Mouse (Mus musculus) mouse embryonic stem cell (cell line): Measurements from ENCODE around the gene Spsb2.
"Not testable (repeated sequence)": the region's sequence is repeated elsewhere in the genome, so short reads cannot be mapped to it uniquely, and the experiment has no call there.

Experiments used
- in situ Hi-C, 2 experiments: fragments of 300-500 bp; cut with MboI; formaldehyde crosslinking; loops; 1 replicate in 1 of 2; 3 replicates in 1 of 2; pipeline ENCODE4 v1.14.3; 2019 to 2020; ENCODE audit warnings: low sequenced_read_pairs in 2 of 2, low pct_unique_long_range_greater_than_20kb in 1 of 2, mixed read lengths in 1 of 2; ENCODE audit not compliant: unreplicated experiment in 1 of 2

Spsb2 gene

DNA sequence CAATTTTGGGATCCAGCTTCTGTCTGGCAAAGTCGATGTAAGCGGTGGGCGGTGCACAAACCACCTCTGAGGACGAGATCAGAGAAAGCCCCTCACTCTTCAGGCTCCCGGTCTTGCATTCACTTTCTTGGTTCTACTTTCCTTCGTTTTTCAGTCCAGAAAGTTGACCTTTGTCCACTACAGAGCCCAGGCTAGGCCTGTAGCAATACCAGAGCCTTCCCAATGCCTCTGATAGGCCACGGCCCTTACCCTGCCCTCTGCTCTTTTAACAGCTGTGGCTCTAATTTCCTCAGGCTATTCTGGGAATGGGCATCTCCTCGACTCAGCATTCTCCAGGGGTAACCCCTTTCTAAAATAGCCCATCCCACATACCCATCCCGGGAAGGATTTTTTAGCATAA, 4.4 kb downstream of the Spsb2 start:
- in situ Hi-C loops, result no loop called here

DNA sequence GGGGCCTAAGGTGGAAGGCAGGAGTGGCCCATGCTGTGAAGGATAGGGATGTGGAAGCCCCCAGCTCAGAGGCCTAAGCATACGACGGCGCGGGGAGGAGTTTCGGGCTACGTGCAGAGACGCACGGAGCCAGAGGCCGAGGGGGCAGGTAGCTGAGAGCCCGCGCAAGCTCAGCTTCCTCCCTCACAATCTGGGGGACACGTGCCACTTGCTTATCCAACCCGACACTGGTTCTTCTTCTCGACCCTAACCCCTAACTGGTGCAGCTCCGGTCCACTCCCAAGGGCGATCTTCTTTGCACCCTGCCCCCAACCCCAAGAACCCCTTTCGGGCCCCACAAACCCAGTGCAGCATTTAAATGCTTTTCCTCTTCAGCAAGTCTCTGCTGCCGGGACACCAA, 5.0 kb downstream of the Spsb2 start:
- in situ Hi-C loops, result no loop called here

DNA sequence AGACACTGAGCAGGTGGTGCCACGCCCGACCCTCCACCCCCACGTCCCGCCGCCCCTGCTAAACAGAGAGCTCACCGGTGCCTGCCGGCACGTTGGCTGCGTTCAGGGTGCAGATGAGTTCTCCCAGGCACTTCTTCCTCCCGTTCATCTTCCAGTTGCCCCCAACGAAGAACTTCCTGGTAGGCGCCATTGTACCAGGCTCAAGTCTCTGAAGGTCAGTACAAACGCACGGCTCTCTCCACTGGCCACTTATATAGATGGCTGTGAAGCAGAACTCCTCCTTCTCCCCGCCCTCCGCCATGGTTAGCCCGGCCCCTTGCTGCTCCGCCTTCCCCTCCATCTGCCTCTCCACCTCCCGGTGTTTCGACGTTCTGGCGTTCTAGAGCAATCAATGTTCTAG, 5.5 kb downstream of the Spsb2 start, which contains the start of gene Tpi1:
Gene Tpi1, minus strand, starts transcription at position 364 of the 400 bp plus-strand sequence.
- in situ Hi-C loops, result no loop called here

DNA sequence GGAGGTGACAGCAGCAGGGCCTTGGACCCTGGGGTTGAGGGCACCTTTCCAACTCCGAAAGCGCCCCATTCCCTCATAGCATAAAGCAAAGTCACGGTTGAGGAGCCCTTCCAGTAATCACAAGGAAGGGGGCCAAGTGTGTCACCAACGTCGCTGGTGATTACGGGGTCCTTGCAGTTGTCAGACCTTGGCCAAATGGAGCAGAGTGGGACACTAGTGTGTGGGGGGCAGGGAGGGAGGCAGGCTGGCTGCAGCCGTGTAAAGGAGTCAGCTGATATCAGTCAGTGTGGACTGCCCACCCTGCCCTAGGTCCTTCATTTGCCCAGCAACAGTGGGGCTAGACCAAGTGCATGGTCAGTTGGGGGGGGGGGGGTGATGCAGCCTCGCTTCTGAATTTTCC, 6.0 kb downstream of the Spsb2 start:
- in situ Hi-C loops, result no loop called here

DNA sequence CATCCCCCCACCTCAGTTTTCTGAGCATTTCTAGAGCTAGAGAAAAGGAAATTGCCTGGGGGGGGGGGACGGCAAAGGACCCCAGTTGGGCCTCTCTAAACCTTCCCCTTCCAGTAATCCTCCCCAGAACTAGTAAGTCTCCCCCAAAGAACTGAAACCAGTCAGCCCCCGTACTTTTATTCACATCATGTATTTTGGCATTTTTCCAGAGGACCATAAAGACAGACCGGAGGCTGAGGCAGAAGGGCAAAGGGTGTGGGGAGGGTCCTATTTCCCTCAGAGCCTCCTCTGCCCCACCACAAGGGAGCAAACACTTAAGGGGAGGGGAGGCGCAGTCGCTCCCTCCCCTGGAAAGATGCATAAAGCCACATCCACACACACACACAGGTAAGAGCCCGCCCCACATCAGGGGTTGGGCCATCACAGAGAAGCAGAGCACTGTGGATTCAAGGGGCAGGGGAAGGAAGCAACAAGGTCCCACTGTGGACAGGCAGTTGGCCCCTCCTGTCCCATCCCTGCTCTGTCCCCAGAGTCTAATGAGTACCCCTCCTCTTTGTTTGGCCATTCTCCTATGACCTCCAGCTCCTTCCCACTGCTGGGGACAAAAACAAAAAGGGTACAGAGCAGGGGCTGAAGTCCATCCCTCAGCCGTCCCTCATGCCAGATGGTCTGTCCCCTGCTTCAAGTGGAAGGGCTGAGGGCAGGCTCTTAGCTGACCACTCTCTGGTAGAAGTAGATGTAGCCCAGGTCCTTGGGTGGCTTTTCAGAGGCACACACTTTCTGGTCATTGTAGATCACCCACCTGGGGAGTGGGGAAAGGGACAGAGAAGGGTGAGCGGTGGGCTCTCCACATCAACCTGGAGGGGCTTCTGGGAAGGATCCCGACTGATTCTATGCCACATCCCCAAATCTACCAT, 6.7 kb downstream of the Spsb2 start:
- in situ Hi-C loops, result no loop called here

DNA sequence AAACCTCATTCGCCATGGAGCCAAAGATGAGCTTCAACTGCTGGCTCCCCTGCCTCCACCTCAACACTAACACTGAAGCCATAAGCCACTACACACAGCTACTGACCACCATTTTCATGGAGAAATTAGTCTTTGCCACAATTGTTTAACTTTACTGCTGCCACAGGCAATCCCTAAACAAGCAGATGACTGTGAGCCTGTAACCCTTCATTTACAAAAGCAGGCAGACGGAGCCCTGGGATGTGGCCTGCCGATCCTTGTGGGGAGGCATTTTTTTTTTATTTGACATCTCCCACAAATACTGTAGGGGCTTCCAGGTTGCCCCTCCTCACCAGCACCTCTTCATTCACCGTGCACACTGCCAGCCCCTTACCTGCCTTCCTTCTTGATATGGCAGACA, 8.2 kb downstream of the Spsb2 start:
- in situ Hi-C loops, result no loop called here

DNA sequence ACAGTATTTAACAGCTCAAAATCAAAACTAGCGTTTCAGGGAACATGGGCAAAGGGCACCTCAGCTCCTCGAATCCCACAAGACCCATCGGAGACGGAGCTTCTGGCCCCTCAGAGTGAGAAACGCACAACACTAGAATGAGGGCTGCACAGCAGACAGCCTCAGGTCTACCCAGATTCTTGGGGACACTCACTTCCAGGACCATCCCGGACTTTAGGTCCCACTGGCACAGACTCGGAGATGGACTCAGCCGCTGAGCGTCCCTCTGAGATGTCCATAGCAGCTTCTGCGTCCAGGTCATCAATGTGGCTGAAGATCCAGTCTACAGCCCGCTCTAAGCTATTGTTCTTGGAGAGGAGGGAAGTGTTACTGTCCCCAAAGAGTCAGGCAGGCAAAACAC, 8.7 kb downstream of the Spsb2 start:
- in situ Hi-C loops, result no loop called here

DNA sequence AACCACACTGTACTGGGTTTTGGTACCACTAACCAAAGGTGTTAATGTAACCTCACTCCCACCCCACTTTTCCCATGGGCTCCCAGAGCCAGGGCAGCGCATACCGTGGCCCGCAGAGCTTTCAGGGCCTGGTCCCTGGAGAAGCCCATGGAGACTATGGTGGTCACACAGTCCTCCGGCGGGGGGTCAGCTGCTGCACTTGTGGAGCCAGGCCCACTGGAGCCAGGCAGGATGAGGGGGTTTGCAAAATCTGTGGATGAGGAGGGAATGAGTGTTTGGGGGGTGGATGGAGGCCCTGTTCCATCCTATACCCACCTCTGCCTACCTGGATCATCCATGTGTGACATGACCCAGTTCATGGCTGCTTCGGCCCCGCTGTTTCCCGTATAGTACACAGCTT, 9.1 kb downstream of the Spsb2 start:
- in situ Hi-C loops, result no loop called here

DNA sequence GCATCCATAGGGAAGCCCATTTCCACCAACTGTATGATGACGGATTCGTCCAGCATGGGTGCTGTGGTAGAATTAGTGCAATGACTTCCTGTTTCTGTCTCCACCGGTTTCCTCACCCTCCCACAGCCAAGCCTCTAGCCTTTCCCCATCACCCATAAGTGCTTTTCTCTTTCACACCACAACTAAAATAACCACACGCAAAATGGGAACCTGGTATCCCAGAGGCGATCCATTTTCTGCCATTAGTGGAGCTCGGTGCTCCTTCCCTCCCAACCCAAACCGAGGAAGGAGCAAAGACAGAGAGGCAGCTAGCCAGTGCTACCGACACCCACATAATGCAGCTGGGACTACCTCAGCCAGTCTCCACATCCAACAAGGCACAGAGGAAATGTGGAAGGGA, 9.5 kb downstream of the Spsb2 start:
- in situ Hi-C loops, result no loop called here

DNA sequence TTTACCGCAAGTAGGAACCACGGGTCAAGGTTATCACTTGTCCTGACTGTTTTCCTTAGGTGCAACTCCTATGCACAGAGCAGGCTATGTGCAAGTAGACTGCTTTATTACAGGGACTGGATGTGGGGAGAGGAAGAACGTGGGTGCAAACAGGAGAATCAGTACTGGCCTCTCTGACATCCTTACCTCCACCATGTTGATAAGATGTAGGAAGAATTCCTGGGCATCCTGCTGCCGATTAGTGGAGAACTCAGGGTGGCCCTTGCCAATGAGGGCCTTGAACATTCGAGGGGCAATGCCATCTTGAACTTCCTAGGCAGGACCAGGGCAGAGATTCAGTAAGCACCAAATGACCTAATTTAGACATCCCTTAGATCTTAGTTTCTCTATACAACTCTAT, 12.4 kb downstream of the Spsb2 start:
- in situ Hi-C loops, result no loop called here

DNA sequence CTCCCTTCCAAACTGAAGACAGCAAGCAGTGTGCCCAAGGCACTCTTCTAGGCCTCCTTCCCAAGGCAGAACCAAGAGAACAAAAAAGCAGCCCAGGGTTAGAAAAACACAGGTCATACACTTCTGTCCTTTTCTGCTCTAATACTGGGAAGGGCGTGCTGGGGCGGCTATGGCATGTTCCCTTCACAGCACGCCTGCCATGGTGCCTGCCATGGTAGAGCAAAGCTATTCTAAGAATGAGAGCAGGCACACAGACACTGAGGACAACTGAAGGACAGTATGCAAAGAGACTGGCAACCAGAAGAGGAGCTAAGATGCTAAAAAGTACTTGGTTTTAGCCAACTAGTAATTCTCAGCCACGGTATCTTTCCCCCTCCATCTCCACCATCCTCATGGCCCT, 13.6 kb downstream of the Spsb2 start:
- in situ Hi-C loops, result no loop called here

DNA sequence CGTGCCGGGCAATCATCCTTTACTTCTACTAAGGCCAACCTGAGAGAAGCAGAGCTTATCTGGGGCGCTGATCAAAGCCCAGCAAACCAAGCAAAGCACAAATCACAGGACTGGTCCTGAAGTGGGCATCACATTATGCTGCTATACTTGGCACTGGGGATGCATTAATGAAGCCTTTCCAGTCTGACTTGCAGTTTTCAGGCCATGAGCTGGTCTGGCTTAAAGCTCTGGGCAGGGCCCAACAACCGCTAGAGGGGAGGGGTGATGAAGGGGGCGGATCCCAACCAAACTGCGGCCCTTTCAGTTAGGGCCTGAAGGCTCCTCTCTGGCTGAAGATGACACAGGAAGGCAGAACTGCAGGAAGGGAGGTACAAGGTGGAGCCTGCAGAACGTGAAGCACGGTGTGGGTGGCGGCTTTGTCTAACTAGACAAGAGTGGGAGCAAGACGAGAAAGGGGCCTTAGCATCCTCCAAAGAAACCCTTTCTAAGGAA, 19.7 kb downstream of the Spsb2 start:
- in situ Hi-C loops, result no loop called here

DNA sequence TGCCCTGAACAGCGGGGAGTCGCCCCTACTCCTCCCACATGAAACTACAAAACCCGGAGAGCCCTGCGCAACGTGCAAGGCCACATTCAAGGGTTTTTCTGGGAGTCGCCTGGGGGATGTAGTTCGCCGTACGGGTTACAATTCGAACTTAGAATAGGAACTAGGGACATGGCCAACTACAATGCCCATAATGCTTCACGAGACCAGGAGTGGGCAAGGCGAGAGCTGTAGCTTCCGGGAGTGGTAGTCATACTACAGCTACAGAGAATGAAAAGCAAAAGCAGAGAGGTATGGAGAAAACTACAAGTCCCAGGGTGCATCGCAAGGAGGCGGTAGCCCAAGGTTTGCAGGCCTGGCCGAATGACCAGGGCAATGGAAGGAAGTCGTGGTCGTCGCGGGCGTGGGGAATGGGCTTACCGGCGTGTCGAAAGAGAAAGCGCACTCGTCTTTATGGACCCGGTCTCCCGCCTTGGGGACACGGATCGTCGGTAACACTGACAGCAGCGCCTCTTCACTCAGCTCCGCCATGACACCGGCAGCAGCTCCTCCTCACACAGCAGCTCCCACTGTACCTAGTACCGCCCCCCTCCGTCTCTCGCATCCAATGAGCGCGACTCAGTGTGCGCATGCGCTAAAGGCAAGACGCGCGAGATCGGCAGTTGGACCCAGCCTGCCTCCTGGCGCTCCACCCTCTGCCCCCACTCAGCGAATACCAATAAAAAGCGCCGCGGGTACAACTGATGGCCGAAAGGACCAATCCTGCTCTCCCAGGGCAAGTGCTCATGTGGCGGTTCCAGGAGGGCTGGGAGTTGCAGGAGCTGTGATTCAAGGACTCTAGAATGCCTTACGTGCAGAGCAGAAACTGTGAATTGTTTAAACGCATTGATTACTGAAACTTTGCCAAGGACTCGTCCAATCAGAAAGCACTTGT, 20.7 kb downstream of the Spsb2 start, which contains the start of the genes Usp5 and Cdca3:
Gene Usp5, minus strand, starts transcription at position 617 of the 931 bp plus-strand sequence.
Gene Cdca3, plus strand, starts transcription at position 680 of the 931 bp plus-strand sequence.
- in situ Hi-C loops, result no loop called here

DNA sequence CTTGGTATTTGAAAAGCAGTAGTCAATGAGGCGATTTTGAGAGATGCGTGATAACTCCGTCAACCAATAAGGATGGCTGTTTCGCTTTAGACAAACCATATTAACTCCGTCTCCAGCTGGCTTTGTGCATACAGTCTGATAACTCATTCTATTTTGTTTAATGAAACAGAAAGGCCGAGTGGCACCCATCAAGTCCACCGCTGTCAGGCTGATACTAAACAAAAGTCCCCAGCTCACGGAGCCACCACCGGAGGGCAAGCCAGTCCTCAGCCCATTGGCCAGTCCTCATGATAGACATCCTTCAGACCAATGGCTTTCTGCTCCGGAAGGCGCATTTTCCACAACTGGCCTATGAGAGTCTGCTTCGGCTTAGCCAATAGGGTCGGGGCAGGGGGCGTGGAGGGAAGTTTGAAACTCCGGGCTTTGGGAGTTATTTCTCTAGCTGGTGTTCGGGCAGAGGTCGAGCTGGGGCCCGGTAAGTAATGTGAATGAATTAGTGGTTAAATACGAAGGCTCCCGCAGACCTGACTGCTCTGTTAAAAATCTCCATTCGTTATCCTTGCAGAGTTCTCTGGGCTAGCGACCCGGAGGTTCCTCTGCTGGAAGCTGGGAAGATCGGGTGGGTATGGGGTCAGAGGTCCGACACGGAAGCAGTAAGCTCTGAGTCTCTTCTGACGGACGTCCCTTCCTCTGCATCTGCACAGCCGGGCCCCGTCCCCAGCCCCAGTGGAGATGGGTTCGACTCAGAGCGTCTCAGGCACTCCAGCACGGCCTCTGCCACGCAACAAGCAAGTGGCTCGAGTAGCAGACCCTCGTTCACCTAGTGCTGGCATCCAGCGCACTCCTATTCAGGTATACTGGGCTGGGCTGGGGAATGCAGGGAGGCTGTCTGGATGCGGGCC, 21.6 kb downstream of the Spsb2 start:
- in situ Hi-C loops, result no loop called here

DNA sequence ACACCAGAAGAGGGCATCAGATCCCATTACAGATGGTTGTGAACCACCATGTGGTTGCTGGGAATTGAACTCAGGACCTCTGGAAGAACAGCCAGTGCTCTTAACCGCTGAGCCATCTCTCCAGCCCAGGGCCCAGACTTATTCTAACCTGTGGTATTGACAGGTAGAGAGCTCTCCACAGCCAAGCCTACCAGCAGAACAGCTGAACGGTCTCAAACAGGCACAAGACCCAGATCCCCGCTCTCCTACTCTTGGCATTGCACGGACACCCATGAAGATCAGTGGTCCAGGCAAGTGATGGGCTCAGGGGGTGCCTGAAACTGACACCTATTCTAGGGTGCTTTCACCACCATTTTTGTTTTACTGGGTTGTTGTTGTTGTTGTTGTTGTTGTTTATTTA, 22.7 kb downstream of the Spsb2 start:
- in situ Hi-C loops, result not testable (repeated sequence)

DNA sequence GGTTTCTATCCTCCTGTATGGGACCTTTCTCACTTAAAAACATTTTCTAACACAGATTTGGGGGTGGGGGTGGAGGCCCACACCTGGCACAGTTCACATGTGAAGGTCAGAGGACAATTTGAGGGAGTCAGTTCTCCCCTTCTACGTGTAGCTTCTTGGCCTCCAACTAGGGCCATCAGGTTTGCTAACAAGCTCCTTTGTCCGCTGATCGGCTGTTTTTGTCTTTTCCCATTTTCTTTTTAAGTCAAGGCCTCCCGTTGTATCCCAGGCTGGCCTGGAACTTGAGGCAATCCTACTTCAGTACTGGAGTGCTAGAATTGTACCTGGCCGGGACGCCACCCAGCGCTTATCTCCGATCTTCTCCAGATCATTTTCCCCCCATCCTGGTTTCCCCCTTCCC, 23.2 kb downstream of the Spsb2 start:
- in situ Hi-C loops, result no loop called here

DNA sequence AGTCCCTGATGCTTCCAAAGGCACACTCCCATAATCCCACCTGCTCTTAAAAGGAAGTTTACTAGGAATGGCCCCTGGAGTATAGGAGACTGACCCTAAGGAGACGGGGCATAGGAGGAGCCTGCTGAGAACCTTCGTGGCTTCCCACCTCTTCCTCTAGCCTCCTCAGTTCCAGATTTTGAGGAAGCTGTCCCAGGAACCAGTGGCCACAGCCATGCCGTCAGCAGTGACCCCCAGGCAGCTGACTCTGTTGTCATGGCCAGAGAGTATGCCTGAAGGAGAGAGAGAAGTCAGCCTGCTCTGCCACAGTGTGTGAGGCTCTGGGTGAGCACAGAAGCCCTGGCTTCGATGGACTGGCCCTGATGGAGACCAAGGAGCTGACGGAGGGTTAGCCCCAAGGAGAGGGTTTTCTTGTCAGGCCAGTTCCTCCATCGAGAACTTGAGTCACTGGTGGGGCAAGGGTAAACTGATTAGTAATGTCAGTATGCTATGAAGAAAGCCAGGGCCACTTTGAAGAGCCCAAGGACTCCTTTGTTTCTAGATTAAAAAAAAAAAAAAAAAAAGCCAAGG, 26.1 kb downstream of the Spsb2 start:
- in situ Hi-C loops, result no loop called here

DNA sequence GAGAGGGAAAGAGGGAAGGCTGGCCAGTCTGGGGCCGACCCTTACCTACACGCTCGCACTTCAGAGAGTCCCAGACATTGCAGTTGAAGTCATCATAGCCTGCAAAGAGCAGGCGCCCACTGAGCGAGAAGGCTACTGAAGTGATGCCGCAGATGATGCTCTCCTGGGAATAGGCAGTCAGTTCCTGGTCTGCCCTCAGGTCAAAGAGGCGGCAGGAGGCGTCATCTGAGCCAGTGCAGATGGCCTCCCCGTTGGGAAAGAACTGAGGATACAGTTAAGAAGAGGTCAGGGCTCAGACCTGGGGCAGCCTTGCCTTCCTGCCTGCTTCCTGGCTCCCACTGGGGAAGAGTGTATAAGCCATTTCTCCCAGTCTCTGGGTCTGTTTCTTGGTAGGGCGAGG, 27.1 kb downstream of the Spsb2 start:
- in situ Hi-C loops, result no loop called here
